Mouse (Mus musculus): ENCODE results near the gene Tax1bp1.

GRCm38 (mm10) chr6:52779546-52779945, 66.0 kb downstream of the Tax1bp1 start:
- TF ChIP-seq CTCF (IDR thresholded peaks at IDR 0.05; ENCODE audit: control insufficient read depth, insufficient read depth, insufficient replicate concordance, low read depth, low read length): no peak
- no peak for TF ChIP-seq POLR2A (IDR thresholded peaks at IDR 0.05; ENCODE audit: control insufficient read depth, low read depth, low read length)
